Mouse (Mus musculus): Measurements from ENCODE around the gene Phrf1. TPM values are rescaled to one million over a fixed set of nuclear protein-coding genes. Genes with fewer than 3 reads are reported as not detected.

Phrf1 gene
- total and polyA plus RNA-seq, 3 experiments: 66.1 to 1,029 (median 91.2) TPM

GRCm38 (mm10) chr7:141221249-141222125, 7.1 kb upstream of the Phrf1 start:
- no peak overlapping the region for H3K27ac ChIP-seq (ENCODE audit: control insufficient read depth, low read depth, low read length)
- peak overlapping the region; percentile 47 for H3K9ac ChIP-seq (ENCODE audit: control insufficient read depth, low read depth, low read length, poor library complexity, severe bottlenecking)
- peak; percentile 99 for DNase-seq (ENCODE audit: low read depth, low spot score)
- H3K79me2 ChIP-seq (ENCODE audit: control insufficient read depth, insufficient read depth, low read length, poor library complexity): no peaks in the 10 kb centered on the region
- H3K9me3 ChIP-seq (replicated peaks; ENCODE audit: insufficient read depth, low read length): no peaks in the 10 kb centered on the region
- peak overlapping the region; percentile 40 to 45 for H3K4me3 ChIP-seq (ENCODE audit: control insufficient read depth in 1 of 2, insufficient read depth in 1 of 2, low read depth in 2 of 2, low read length in 2 of 2)
- H3K36me3 ChIP-seq (ENCODE audit: control insufficient read depth in 1 of 2, insufficient read depth in 2 of 2, low read length in 2 of 2): peaks cover 0 to 6% of the 10 kb centered on the region in 2 experiments; a peak in 2 of 4 replicates
- peaks cover 0 to 11% of the 10 kb centered on the region in 2 experiments; a peak in 3 of 4 replicates for H3K4me1 ChIP-seq (ENCODE audit: control insufficient read depth in 1 of 2, insufficient read depth in 2 of 2, low read length in 2 of 2)
- no peak for TF ChIP-seq POLR2AphosphoS2 (IDR thresholded peaks at IDR 0.05; ENCODE audit: low read length)
- no peak for TF ChIP-seq RCOR1 (IDR thresholded peaks at IDR 0.05; ENCODE audit: low read depth, low read length)
- no peak for TF ChIP-seq TAL1 (IDR thresholded peaks at IDR 0.05; ENCODE audit: low read length)
- TF ChIP-seq POLR2A (IDR thresholded peaks at IDR 0.05; ENCODE audit: control insufficient read depth in 1 of 2, insufficient read depth in 1 of 2, low read depth in 1 of 2, low read length in 2 of 2, poor library complexity in 1 of 2): peak in 1 of 2 experiments; percentile 55; a peak in 1 of 4 replicates
- TF ChIP-seq MYC (IDR thresholded peaks at IDR 0.05; ENCODE audit: low read depth, low read length): 0 out of 2 replicates have a peak, but pooled peaks have one; percentile 39
- TF ChIP-seq ZNF384 (IDR thresholded peaks at IDR 0.05; ENCODE audit: low read depth, low read length): no peak
- TF ChIP-seq CTCF (IDR thresholded peaks at IDR 0.05 in 2 of 3, conservative IDR thresholded peaks at IDR 0.05 in 1 of 3; ENCODE audit: control insufficient read depth in 1 of 3, insufficient read depth in 1 of 3, low read depth in 2 of 3, low read length in 3 of 3, poor library complexity in 1 of 3, severe bottlenecking in 1 of 3): no peak
- 0 out of 2 replicates have a peak, but pooled peaks have one; percentile 7 for TF ChIP-seq TCF12 (IDR thresholded peaks at IDR 0.05; ENCODE audit: low read depth, low read length)
- TF ChIP-seq ELF1 (IDR thresholded peaks at IDR 0.05; ENCODE audit: low read depth, low read length): 0 out of 2 replicates have a peak, but pooled peaks have one; percentile 39
- 0 out of 2 replicates have a peak, but pooled peaks have one; percentile 64 for TF ChIP-seq MAX (IDR thresholded peaks at IDR 0.05; ENCODE audit: low read length)
- TF ChIP-seq SIN3A (IDR thresholded peaks at IDR 0.05; ENCODE audit: low read length): peak; percentile 72
- peak; percentile 98 for TF ChIP-seq CHD1 (IDR thresholded peaks at IDR 0.05; ENCODE audit: low read depth, low read length)
- peak; percentile 61 for TF ChIP-seq HCFC1 (IDR thresholded peaks at IDR 0.05; ENCODE audit: low read depth, low read length)
- TF ChIP-seq BHLHE40 (IDR thresholded peaks at IDR 0.05; ENCODE audit: borderline replicate concordance, low read depth, low read length): no peak
- TF ChIP-seq MAZ (IDR thresholded peaks at IDR 0.05; ENCODE audit: low read depth, low read length): peak; percentile 65; the same call in 1 of the 2 replicates
- 0 out of 2 replicates have a peak, but pooled peaks have one; percentile 7 for TF ChIP-seq NRF1 (IDR thresholded peaks at IDR 0.05; ENCODE audit: insufficient read depth, low read depth, low read length, poor library complexity, severe bottlenecking)
- TF ChIP-seq SMC3 (IDR thresholded peaks at IDR 0.05; ENCODE audit: low read depth, low read length): no peak
- TF ChIP-seq NELFE (IDR thresholded peaks at IDR 0.05; ENCODE audit: low read depth, low read length): peak; percentile 42; the same call in 1 of the 2 replicates
- 0 out of 2 replicates have a peak, but pooled peaks have one; percentile 24 for TF ChIP-seq ZMIZ1 (IDR thresholded peaks at IDR 0.05; ENCODE audit: low read depth, low read length)
- no peak for TF ChIP-seq E2F4 (IDR thresholded peaks at IDR 0.05; ENCODE audit: borderline replicate concordance, low read depth, low read length)
- TF ChIP-seq USF1 (IDR thresholded peaks at IDR 0.05; ENCODE audit: low read depth, low read length): peak; percentile 44; the same call in 1 of the 2 replicates
- no peak for TF ChIP-seq ETS1 (IDR thresholded peaks at IDR 0.05; ENCODE audit: low read depth, low read length)
- peak; percentile 19; the same call in 1 of the 2 replicates for TF ChIP-seq MXI1 (IDR thresholded peaks at IDR 0.05; ENCODE audit: low read depth, low read length)
- H3K27me3 ChIP-seq (ENCODE audit: control insufficient read depth in 1 of 2, insufficient read depth in 2 of 2, low read length in 2 of 2): no peaks in the 10 kb centered on the region

All from MEL (cell line).